Mouse (Mus musculus) hematopoietic stem cell, adult 5-6 weeks (primary cell): ENCODE results near the gene Gsta1. TPM values are rescaled to one million over a fixed set of nuclear protein-coding genes. Genes with fewer than 3 reads are reported as not detected.
A peak's percentile ranks its signal among the peaks of the same experiment; 100 is the strongest.
"Not testable (repeated sequence)": the region's sequence is repeated elsewhere in the genome, so short reads cannot be mapped to it uniquely, and the experiment has no call there.

Experiments used
- ATAC-seq, 2 experiments: fragments of 125-278 bp in 1 of 2; replicated peaks in 1 of 2; 2 replicates each; pipeline ENCODE4 v1.8.0; 2016 to 2017; ENCODE audit warnings: inconsistent platforms in 2 of 2, mild to moderate bottlenecking in 2 of 2, moderate number of reproducible peaks in 2 of 2, low read depth in 1 of 2, moderate TSS enrichment in 1 of 2; ENCODE audit not compliant: low FRiP score in 2 of 2, poor library complexity in 2 of 2, severe bottlenecking in 2 of 2, insufficient read depth in 1 of 2, low TSS enrichment in 1 of 2
- total RNA-seq: library from RNA; stranded (forward); fragments of 172-1452, 232-1000 nt; gene quantifications from 2 replicates; pipeline ENCODE4 v1.2.3, GENCODE M21; 2017

The Gsta1 gene
- total RNA-seq, 1 experiment from 2014 or later: not detected

DNA sequence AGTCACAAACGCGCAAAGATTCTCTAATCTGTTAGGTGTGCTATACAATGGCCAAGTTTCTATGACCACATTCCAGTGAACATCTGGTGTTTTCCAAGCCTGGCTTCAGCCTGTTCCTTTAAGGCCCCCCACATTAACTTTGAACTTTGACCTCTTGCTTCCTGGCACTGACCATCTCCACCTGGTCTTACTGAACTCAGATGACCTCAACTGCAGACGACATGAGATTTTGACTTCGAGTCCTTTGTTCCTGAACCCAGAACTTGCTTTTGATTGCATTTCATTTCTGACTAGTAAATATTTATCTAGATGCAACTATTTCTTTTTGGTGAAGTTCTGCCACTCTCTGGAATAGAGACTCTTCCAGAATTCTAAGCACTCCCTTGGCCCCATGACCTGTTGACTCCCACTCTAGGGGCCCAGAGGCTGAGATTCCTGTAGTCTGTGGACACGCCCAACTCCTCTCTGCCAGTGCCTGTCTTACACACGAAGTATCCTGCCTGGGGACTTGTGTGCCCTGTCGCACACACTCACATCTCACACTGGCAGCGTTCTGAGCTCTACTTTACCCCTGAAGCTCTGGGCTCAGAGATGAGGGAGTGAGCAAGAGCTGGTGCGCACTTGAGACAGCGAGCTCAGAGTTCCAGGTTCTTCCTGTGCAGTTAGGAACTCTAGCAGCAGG lies 7.1 kb upstream of the Gsta1 start:
- ATAC-seq: no peak

DNA sequence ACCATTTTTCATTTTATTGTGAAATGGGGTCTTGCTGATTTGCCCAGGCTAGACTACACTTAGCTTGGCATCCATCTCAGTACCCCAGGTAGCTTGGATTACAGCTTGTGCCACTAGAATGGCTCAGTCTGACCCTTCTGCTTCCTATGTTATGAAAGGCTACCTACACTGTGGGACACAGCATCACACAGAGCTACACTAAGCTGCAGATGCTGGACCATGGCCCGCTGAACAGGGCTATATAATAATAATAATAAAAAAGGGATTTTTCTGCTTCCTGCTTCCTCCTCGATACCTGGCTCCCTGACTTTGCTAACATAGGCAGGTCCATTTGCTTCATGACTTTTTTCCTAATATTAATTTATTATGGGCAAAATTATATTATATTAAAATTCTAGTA lies 6.0 kb upstream of the Gsta1 start:
- no peak for ATAC-seq

DNA sequence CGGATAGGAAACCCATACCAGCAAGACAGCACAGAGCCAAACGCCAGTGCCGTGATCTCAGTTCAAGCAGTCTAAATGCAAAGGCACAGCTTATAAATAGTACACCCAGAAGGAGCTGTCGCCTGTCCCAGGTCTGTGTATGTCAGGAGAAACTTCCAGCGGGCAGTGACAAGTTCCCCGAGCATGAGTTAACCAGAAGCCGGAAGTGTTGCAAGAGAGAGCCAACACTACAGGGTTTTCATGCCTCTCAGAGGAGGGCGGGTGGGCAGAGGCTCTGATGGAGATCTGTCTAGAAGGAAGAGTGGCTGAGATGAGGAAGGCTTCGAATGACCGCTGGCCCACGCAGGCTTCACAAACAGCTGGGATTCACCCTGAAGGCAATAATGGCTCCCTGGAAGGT lies 5.2 kb upstream of the Gsta1 start:
- ATAC-seq: peak; percentile 12 to 58; a peak in 1 of 4 replicates

DNA sequence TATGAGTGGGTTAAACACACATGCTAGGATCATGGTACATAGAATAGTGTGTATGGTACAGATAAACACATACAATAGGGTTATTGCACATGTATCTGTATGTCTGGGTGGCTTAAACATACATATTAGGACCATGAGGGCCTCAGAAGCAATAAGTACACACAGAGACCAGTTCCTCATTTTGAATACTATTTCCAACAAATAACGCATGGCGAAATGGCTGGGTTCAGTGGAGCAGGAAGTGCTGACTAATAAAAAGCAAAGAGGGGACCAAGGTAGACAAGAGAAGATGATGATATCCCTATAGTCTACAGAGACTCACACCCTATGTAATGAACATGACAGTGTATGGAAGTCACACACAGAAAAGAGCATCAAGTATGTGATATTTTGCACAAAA lies 2.3 kb upstream of the Gsta1 start:
- no peak for ATAC-seq

DNA sequence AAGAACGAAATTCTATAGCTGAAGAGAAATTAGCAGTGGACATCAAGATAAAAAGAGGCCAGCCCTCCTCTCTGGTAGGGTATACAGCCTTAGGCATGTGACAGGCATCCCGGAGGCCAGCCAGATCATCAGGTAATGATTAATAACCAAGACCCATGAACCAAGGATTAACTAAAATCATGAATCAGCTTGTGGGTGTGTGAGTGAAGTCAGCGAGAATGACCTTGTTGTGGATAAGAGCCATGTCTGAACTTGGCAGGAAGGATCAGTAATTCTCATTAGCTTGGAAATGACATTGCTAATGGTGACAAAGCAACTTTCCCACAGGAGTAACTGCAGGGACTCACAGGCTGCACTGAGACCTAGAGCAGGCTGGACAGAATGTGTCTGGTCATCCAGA lies 798 bp upstream of the Gsta1 start:
- not testable (repeated sequence) for ATAC-seq

DNA sequence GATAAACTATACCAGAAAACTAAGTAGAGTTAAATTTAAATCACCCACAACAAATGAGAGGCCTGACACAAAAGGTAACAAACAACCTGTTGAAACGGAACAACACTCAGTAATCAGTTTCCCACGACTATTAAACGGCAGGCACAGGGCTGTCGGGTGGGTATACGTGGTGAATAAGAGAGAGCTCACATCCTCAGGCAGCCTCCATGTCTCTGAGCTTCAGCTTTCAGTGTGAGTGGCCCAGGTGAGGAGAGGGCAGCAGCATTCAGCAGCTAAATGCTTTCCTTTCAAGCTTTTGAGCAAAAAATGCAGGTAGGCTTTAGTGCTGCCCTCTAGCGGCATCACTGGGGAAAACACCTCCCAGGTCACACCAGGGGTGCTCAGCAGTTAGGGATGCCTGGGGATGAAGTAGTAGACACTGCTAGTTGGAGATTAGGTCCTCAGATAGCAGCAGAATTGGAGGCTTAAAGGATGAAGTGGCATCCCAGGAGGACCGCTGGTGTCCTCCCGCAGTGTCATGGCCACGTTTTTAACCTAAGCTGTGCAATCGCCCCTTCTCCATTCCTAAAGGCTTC lies 2.8 kb downstream of the Gsta1 start:
- peak; percentile 48 to 55; a peak in 2 of 4 replicates for ATAC-seq

DNA sequence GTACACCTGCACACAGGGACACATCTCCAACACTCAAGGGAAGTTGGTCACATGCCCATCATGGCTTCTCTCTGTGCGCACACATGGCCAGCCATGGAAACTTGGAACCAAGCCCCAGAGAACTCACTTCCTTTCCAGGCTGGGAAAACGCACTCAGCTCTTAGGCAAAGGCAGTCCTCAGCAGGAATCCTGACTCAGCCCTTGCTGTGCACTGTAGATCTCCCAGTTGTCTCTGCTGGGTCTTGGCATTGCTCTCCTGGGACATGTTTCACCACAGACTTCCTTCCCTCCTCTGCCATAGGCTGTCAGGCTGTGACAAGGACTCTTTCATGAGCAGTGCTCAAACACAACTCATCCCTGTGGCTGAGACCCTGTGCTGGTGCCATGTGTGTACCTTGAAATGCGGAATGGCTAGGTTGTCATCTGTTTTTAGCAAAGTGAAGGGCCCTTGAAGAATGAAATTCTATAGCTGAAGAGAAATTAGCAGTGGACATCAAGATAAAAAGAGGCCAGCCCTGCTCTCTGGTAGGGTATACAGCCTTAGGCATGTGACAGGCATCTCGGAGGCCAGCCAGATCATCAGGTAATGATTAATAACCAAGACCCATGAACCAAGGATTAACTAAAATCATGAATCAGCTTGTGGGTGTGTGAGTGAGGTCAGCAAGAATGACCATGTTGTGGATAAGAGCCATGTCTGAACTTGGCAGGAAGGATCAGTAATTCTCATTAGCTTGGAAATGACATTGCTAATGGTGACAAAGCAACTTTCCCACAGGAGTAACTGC lies 25.4 kb downstream of the Gsta1 start:
- not testable (repeated sequence) for ATAC-seq

DNA sequence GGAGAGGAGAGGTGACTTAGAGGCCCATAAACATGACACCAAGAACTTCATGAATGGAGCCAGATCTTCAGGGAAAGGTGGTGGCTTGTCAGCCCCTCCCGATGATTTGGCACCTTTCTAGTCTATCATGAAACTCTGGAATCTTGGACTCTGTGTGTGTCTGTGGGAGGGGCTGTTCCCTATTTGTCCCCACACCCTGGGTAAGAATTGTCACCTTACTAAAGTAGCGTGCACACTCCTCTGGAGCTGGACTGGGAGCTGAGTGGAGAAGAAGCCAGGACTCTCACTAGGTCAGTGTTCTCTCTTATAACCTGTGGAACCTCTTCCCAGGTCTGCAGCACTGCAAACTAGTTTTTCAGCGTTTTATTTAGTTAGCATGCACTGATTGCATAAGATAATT lies 26.5 kb downstream of the Gsta1 start, which contains the start of gene Gm3776:
Gene Gm3776 (plus strand): TSS at position 216 of the 400 bp plus-strand sequence.
- ATAC-seq: not testable (repeated sequence)

DNA sequence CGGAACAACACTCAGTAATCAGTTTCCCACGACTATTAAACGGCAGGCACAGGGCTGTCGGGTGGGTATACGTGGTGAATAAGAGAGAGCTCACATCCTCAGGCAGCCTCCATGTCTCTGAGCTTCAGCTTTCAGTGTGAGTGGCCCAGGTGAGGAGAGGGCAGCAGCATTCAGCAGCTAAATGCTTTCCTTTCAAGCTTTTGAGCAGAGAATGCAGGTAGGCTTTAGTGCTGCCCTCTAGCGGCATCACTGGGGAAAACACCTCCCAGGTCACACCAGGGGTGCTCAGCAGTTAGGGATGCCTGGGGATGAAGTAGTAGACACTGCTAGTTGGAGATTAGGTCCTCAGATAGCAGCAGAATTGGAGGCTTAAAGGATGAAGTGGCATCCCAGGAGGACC lies 29.2 kb downstream of the Gsta1 start:
- ATAC-seq: peak; percentile 71 to 76; a peak in 3 of 4 replicates

DNA sequence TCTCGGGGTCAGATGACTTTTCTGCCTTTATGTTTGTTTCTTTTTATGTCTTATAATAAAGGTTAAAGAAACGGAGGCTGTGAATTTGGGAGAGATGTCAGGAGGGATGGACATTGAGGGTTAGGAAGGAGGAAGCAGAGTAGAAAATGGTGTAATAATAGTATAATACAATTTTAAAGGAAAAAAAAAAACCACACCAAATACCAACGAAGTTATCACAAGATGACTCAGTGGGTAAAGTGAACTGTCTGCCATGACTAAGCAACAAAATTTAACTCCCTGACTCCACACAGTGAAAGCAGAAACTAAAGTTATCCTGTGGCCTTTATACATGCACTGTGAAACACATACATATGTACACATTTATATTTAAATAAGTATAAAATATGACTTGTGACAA lies 40.5 kb downstream of the Gsta1 start:
- ATAC-seq: not testable (repeated sequence)

DNA sequence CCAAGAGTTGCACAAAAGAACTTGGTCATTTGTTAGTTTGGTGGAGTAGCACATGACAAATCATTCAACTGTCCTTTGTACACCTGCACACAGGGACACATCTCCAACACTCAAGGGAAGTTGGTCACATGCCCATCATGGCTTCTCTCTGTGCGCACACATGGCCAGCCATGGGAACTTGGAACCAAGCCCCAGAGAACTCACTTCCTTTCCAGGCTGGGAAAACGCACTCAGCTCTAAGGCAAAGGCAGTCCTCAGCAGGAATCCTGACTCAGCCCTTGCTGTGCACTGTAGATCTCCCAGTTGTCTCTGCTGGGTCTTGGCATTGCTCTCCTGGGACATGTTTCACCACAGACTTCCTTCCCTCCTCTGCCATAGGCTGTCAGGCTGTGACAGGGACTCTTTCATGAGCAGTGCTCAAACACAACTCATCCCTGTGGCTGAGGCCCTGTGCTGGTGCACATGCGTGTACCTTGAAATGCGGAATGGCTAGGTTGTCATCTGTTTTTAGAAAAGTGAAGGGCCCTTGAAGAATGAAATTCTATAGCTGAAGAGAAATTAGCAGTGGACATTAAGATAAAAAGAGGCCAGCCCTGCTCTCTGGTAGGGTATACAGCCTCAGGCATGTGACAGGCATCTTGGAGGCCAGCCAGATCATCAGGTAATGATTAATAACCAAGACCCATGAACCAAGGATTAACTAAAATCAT lies 51.7 kb downstream of the Gsta1 start:
- not testable (repeated sequence) for ATAC-seq

DNA sequence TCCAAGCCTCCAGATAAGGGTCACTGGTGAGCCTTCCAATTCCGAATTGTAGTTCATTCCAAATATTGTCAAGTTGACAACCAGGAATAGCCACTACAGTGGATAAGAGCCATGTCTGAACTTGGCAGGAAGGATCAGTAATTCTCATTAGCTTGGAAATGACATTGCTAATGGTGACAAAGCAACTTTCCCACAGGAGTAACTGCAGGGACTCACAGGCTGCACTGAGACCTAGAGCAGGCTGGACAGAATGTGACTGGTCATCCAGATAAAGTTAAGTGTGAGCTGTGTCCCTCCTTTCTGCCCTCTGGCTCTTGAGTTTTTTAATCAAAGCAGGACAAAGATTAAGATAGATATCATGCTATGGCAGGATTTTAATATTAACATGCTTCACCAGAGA lies 58.6 kb downstream of the Gsta1 start:
- not testable (repeated sequence) for ATAC-seq

DNA sequence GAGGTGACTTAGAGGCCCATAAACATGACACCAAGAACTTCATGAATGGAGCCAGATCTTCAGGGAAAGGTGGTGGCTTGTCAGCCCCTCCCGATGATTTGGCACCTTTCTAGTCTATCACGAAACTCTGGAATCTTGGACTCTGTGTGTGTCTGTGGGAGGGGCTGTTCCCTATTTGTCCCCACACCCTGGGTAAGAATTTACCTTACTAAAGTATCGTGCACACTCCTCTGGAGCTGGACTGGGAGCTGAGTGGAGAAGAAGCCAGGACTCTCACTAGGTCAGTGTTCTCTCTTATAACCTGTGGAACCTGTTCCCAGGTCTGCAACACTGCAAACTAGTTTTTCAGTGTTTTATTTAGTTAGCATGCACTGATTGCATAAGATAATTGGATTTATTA lies 59.3 kb downstream of the Gsta1 start, which contains the start of gene Gm10639:
Gene Gm10639 (plus strand): TSS at position 201 of the 400 bp plus-strand sequence.
- not testable (repeated sequence) for ATAC-seq

Other genes with a start within 250 kb of the Gsta1 start
- gene Gcm1, start 178.7 kb upstream of the Gsta1 start, total RNA-seq: not detected in 2 replicates
- gene Fbxo9, start 121.6 kb upstream of the Gsta1 start, total RNA-seq: 62.4 and 84.6 TPM in 2 replicates
- gene Ick, start 121.5 kb upstream of the Gsta1 start, total RNA-seq: 19.2 and 30.6 TPM in 2 replicates
- 12.8 and 21.2 TPM in 2 replicates for gene Gsta4, start 47.9 kb upstream of the Gsta1 start, total RNA-seq
- gene Gm3776, start 26.5 kb downstream of the Gsta1 start, total RNA-seq: not detected in 2 replicates
- not detected in 2 replicates for gene Gm10639, start 59.3 kb downstream of the Gsta1 start, total RNA-seq
- not detected in 2 replicates for gene Omt2a, start 84.1 kb downstream of the Gsta1 start, total RNA-seq
- gene Omt2b, start 96.9 kb downstream of the Gsta1 start, total RNA-seq: not detected in 2 replicates
- gene Gsta2, start 125.1 kb downstream of the Gsta1 start, total RNA-seq: not detected in 2 replicates
- gene Dppa5a, start 137.5 kb downstream of the Gsta1 start, total RNA-seq: not detected in 2 replicates
- not detected in 2 replicates for gene Ooep, start 148.1 kb downstream of the Gsta1 start, total RNA-seq
- 0.94 and 1.4 TPM in 2 replicates for gene Ddx43, start 165.1 kb downstream of the Gsta1 start, total RNA-seq
- 18.0 and 20.8 TPM in 2 replicates for gene Cgas, start 212.6 kb downstream of the Gsta1 start, total RNA-seq
- 25.9 and 47.7 TPM in 2 replicates for gene Mto1, start 217.6 kb downstream of the Gsta1 start, total RNA-seq
- gene Gm17324, start 218.1 kb downstream of the Gsta1 start, total RNA-seq: 1.5 TPM in 1 of 2 replicates, not detected in the other